Mouse (Mus musculus) small intestine, adult 2 months (tissue): ENCODE results near the gene Olfr1124.

Source experiments
- CTCF ChIP-seq: fragments of 200-500 bp; IDR thresholded peaks from 2 replicates; pipeline ENCODE4 v1.5.1; 2012; ENCODE audit warnings: low read depth, mild to moderate bottlenecking, control low read depth, inconsistent platforms, low read length, moderate library complexity, mixed read lengths; ENCODE audit not compliant: insufficient replicate concordance, insufficient read length; ENCODE audit errors: extremely low read depth
- POLR2A ChIP-seq: fragments of 200-500 bp; IDR thresholded peaks from 2 replicates; pipeline ENCODE4 v1.6.1; 2012; ENCODE audit warnings: low read depth, mild to moderate bottlenecking, control low read depth, inconsistent platforms, low read length, moderate library complexity

- no peak for TF ChIP-seq POLR2A
- no peak for TF ChIP-seq CTCF
Observed at GRCm38 (mm10) chr2:87385549-87385948, 44.5 kb upstream of the Olfr1124 start, which contains the start of gene Olfr1122.
